Mouse (Mus musculus): ENCODE measurements around the gene Tert. TPM values are rescaled to one million over a fixed set of nuclear protein-coding genes. Genes with fewer than 3 reads are reported as not detected.

Gene Tert
- total and polyA plus RNA-seq, 3 experiments: 3.8 to 9.8 (median 9.3) TPM

DNA sequence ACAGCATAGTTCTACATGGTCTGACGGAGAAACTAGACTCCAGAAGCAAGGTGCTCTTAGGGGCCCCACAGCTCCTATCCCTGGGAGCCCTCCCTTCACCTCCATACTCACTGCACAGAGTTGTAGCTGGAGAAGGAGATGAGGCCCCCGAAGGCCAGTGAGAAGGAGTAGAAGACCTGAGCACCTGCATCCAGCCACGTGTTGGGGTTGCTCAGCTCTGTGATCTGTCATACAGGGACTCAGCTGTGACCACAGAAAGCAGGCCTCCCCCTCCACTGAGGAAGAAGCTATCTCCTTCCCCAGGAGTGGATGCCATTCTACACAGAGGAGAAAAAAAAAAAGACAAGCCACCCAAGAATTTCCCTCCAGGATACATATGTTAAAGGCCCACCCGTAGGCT is 62.2 kb downstream of the Tert start (continued):
- TF ChIP-seq NELFE (IDR thresholded peaks at IDR 0.05; ENCODE audit: low read depth, low read length) (no peak), ZNF384 (IDR thresholded peaks at IDR 0.05; ENCODE audit: low read depth, low read length) (0 out of 2 replicates have a peak, but pooled peaks have one; percentile 6), ZKSCAN1 (IDR thresholded peaks at IDR 0.05; ENCODE audit: borderline replicate concordance, low read depth, low read length) (no peak), SIN3A (IDR thresholded peaks at IDR 0.05; ENCODE audit: low read length) (no peak), UBTF (IDR thresholded peaks at IDR 0.05; ENCODE audit: low read depth, low read length) (no peak), MAX (IDR thresholded peaks at IDR 0.05; ENCODE audit: low read length) (0 out of 2 replicates have a peak, but pooled peaks have one; percentile 33), RCOR1 (conservative IDR thresholded peaks at IDR 0.05; ENCODE audit: low read depth, low read length) (no peak), POLR2A (IDR thresholded peaks at IDR 0.05; ENCODE audit: low read depth, low read length) (no peak), JUND (conservative IDR thresholded peaks at IDR 0.05; ENCODE audit: low read depth, low read length) (no peak), PAX5 (IDR thresholded peaks at IDR 0.05; ENCODE audit: low read length) (no peak), MAZ (IDR thresholded peaks at IDR 0.05; ENCODE audit: low read depth, low read length) (no peak), EP300 (IDR thresholded peaks at IDR 0.05; ENCODE audit: low read length) (peak; percentile 42; the same call in 1 of the 2 replicates), CTCF (conservative IDR thresholded peaks at IDR 0.05 in 1 of 2, IDR thresholded peaks at IDR 0.05 in 1 of 2; ENCODE audit: low read depth in 2 of 2, low read length in 2 of 2) (no peak), ZC3H11A (IDR thresholded peaks at IDR 0.05; ENCODE audit: low read depth, low read length) (no peak), USF1 (IDR thresholded peaks at IDR 0.05; ENCODE audit: low read depth, low read length) (no peak), TCF12 (IDR thresholded peaks at IDR 0.05; ENCODE audit: low read depth, low read length) (peak; percentile 64), IRF4 (IDR thresholded peaks at IDR 0.05; ENCODE audit: low read depth, low read length) (no peak), MYC (IDR thresholded peaks at IDR 0.05; ENCODE audit: low read depth, low read length) (0 out of 2 replicates have a peak, but pooled peaks have one; percentile 31)

DNA sequence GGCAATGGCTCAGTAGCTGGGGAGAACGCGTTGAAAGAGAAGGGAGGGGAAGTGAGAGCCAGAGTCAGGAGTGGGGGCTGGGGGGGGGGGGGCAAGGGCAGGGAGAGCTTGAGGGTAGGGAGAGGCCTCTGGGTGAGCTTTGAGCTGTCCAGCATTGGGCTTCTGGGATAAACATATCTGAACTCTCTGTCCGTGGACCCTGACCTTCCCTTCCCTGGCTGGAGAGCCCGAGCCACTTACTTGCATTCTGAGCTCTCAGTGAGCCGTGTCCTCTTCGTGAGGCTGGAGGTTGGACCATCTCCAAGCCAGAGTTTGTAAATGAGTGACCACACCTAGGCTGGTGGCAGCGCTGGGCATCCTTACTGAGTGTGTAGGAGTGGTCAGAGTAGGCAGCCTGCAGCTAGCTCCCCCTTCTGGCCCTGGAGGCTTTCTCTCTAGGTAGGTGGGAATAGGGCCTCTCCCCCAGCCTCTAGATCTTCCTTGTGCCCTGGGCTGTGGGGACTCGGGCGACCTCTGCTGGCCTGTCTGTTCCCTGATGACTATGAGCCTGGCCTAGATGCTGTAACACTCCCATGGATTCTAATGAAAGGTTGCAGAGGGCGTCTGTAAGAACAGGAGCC is 65.6 kb downstream of the Tert start:
- H3K27me3 ChIP-seq (replicated peaks): peaks cover 22% of the 10 kb centered on the region
- peak overlapping the region; percentile 51 for H3K4me2 ChIP-seq (ENCODE audit: insufficient read depth, low read depth, poor library complexity, severe bottlenecking)
- no peaks in the 10 kb centered on the region for H3K9me3 ChIP-seq (replicated peaks; ENCODE audit: low read length)
- no peaks in the 10 kb centered on the region for H3K79me2 ChIP-seq (replicated peaks; ENCODE audit: control insufficient read depth, extremely low read depth, insufficient read depth, poor library complexity, severe bottlenecking)
- H3K27ac ChIP-seq (ENCODE audit: insufficient read depth, low read depth): no peak overlapping the region
- no peak overlapping the region for H3K4me3 ChIP-seq (replicated peaks in 1 of 3; ENCODE audit: low read depth in 2 of 3, low read length in 2 of 3, poor library complexity in 1 of 3)
- peak; percentile 70 for DNase-seq (ENCODE audit: extremely low read depth)
- no peak overlapping the region for H3K9ac ChIP-seq (ENCODE audit: insufficient read depth, low read depth)
- no peaks in the 10 kb centered on the region for H3K36me3 ChIP-seq (replicated peaks in 1 of 2; ENCODE audit: control insufficient read depth in 1 of 2, insufficient read depth in 1 of 2, low read length in 1 of 2)
- dilution Hi-C loops (cut with MboI; ENCODE audit: extremely low pct_ligation_motif_present, extremely low pct_unique_long_range_greater_than_20kb, low sequenced_read_pairs): no loop called here
- peaks cover 2 to 15% of the 10 kb centered on the region in 2 experiments for H3K4me1 ChIP-seq (ENCODE audit: control insufficient read depth in 1 of 2, insufficient read depth in 2 of 2)
- in situ Hi-C loops (cut with MboI; ENCODE audit: low pct_ligation_motif_present, low pct_unique_long_range_greater_than_20kb, low sequenced_read_pairs): loop anchor here (5.0 kb wide), 1 partner anchor 45 kb away; no protein-coding TSS in a partner anchor
- no peak for TF ChIP-seq GABPA (IDR thresholded peaks at IDR 0.05; ENCODE audit: insufficient replicate concordance, low read depth, low read length)
- TF ChIP-seq RCOR1 (conservative IDR thresholded peaks at IDR 0.05; ENCODE audit: low read depth, low read length): no peak
- no peak for TF ChIP-seq POLR2A (IDR thresholded peaks at IDR 0.05; ENCODE audit: low read depth, low read length)
- TF ChIP-seq IRF4 (IDR thresholded peaks at IDR 0.05; ENCODE audit: low read depth, low read length): no peak
- no peak for TF ChIP-seq NRF1 (IDR thresholded peaks at IDR 0.05; ENCODE audit: low read depth, low read length)
- TF ChIP-seq USF2 (conservative IDR thresholded peaks at IDR 0.05; ENCODE audit: low read depth, low read length): no peak
- no peak for TF ChIP-seq ETS1 (conservative IDR thresholded peaks at IDR 0.05; ENCODE audit: low read depth, low read length)
- TF ChIP-seq SIN3A (IDR thresholded peaks at IDR 0.05; ENCODE audit: low read length): no peak
- TF ChIP-seq E2F4 (IDR thresholded peaks at IDR 0.05; ENCODE audit: insufficient replicate concordance, low read depth, low read length): no peak
- no peak for TF ChIP-seq MAX (IDR thresholded peaks at IDR 0.05; ENCODE audit: low read length)
- no peak for TF ChIP-seq MYC (IDR thresholded peaks at IDR 0.05; ENCODE audit: low read depth, low read length)
- TF ChIP-seq KAT2A (IDR thresholded peaks at IDR 0.05; ENCODE audit: insufficient replicate concordance, low read length): no peak
- peak; percentile 83 for TF ChIP-seq SMC3 (IDR thresholded peaks at IDR 0.05; ENCODE audit: low read depth, low read length)
- no peak for TF ChIP-seq ZC3H11A (IDR thresholded peaks at IDR 0.05; ENCODE audit: low read depth, low read length)
- TF ChIP-seq CTCF (conservative IDR thresholded peaks at IDR 0.05 in 1 of 2, IDR thresholded peaks at IDR 0.05 in 1 of 2; ENCODE audit: low read depth in 2 of 2, low read length in 2 of 2): peak; percentile 56 to 96
- no peak for TF ChIP-seq JUN (IDR thresholded peaks at IDR 0.05; ENCODE audit: insufficient read depth, low read depth, low read length)
- no peak for TF ChIP-seq BHLHE40 (IDR thresholded peaks at IDR 0.05; ENCODE audit: low read depth, low read length)
- TF ChIP-seq JUND (conservative IDR thresholded peaks at IDR 0.05; ENCODE audit: low read depth, low read length): no peak
- TF ChIP-seq EP300 (IDR thresholded peaks at IDR 0.05; ENCODE audit: low read length): no peak
- no peak for TF ChIP-seq POLR2AphosphoS2 (IDR thresholded peaks at IDR 0.05; ENCODE audit: low read depth, low read length)
- TF ChIP-seq MAZ (IDR thresholded peaks at IDR 0.05; ENCODE audit: low read depth, low read length): no peak
- TF ChIP-seq CHD2 (IDR thresholded peaks at IDR 0.05; ENCODE audit: low read length): no peak
- TF ChIP-seq MAFK (IDR thresholded peaks at IDR 0.05; ENCODE audit: insufficient replicate concordance, low read length): no peak
- TF ChIP-seq ELF1 (IDR thresholded peaks at IDR 0.05; ENCODE audit: low read depth, low read length): 0 out of 2 replicates have a peak, but pooled peaks have one; percentile 51
- no peak for TF ChIP-seq USF1 (IDR thresholded peaks at IDR 0.05; ENCODE audit: low read depth, low read length)
- no peak for TF ChIP-seq ZKSCAN1 (IDR thresholded peaks at IDR 0.05; ENCODE audit: borderline replicate concordance, low read depth, low read length)
- 0 out of 2 replicates have a peak, but pooled peaks have one; percentile 14 for TF ChIP-seq TCF12 (IDR thresholded peaks at IDR 0.05; ENCODE audit: low read depth, low read length)
- no peak for TF ChIP-seq ZNF384 (IDR thresholded peaks at IDR 0.05; ENCODE audit: low read depth, low read length)
- TF ChIP-seq NELFE (IDR thresholded peaks at IDR 0.05; ENCODE audit: low read depth, low read length): peak; percentile 31; the same call in 1 of the 2 replicates
- no peak for TF ChIP-seq ZMIZ1 (IDR thresholded peaks at IDR 0.05; ENCODE audit: low read depth, low read length)
- TF ChIP-seq UBTF (IDR thresholded peaks at IDR 0.05; ENCODE audit: low read depth, low read length): no peak
- TF ChIP-seq PAX5 (IDR thresholded peaks at IDR 0.05; ENCODE audit: low read length): no peak
